ENCODE assay signal across 8 mouse cellular contexts in genomic region chr3:9884691-9885354, GRCm38 (mm10).
A peak's percentile ranks its signal among the peaks of the same experiment; 100 is the strongest.
DNase-seq lines count a peak whose midpoint lies in the region; ATAC-seq and TF ChIP-seq lines count a peak whose summit lies in the region.

No protein-coding gene starts in this region.

- TF ChIP-seq POLR2A in liver, adult 2 months (IDR thresholded peaks at IDR 0.05; ENCODE audit: extremely low read depth, insufficient read depth, low read length): no peak

- H3K4me2 ChIP-seq in forebrain, embryonic 15.5 days (replicated peaks): no peak overlapping the region
- no peak overlapping the region for H3K4me2 ChIP-seq in forebrain, embryonic 12.5 days
- H3K4me2 ChIP-seq in liver, embryonic 12.5 days: no peak overlapping the region

- no peak overlapping the region for H3K27ac ChIP-seq in forebrain, embryonic 15.5 days (replicated peaks)
- H3K27ac ChIP-seq in forebrain, embryonic 12.5 days: no peak overlapping the region
- H3K27ac ChIP-seq in liver, adult 2 months (replicated peaks; ENCODE audit: insufficient read depth, low read depth, low read length): no peak overlapping the region
- H3K27ac ChIP-seq in liver, embryonic 12.5 days: no peak overlapping the region
- peak overlapping the region; percentile 90 for H3K27ac ChIP-seq in macrophage

- H3K36me3 ChIP-seq in forebrain, embryonic 15.5 days: no peaks in the 10 kb centered on the region
- H3K36me3 ChIP-seq in forebrain, embryonic 12.5 days (replicated peaks): no peaks in the 10 kb centered on the region
- no peaks in the 10 kb centered on the region for H3K36me3 ChIP-seq in liver, adult 2 months (ENCODE audit: control insufficient read depth, insufficient read depth, low read length)
- H3K36me3 ChIP-seq in liver, embryonic 12.5 days: no peaks in the 10 kb centered on the region
- no peaks in the 10 kb centered on the region for H3K36me3 ChIP-seq in macrophage (ENCODE audit: inconsistent target)

- no peak overlapping the region for H3K4me3 ChIP-seq in forebrain, embryonic 15.5 days
- no peak overlapping the region for H3K4me3 ChIP-seq in forebrain, embryonic 12.5 days (replicated peaks)
- no peak overlapping the region for H3K4me3 ChIP-seq in liver, adult 2 months (ENCODE audit: insufficient read depth, low read depth, low read length)
- H3K4me3 ChIP-seq in liver, embryonic 12.5 days: no peak overlapping the region
- H3K4me3 ChIP-seq in macrophage (ENCODE audit: inconsistent target): peak overlapping the region; percentile 0; the same call in 1 of the 2 replicates

- 41% methylated on average over 5 of the region's 5 CpGs for WGBS in forebrain, embryonic 15.5 days
- 58% methylated on average over 5 of the region's 5 CpGs for whole genome bisulfite sequencing in forebrain, embryonic 12.5 days
- 36% methylated on average over 5 of the region's 5 CpGs for WGBS in liver, adult 2 months
- 16% methylated on average over 5 of the region's 5 CpGs for WGBS in liver, embryonic 12.5 days (ENCODE audit: insufficient replicate concordance)
- 0% methylated on average over 4 of the region's 5 CpGs for WGBS in macrophage (ENCODE audit: missing documents)

- no peaks in the 10 kb centered on the region for H3K27me3 ChIP-seq in forebrain, embryonic 15.5 days
- H3K27me3 ChIP-seq in forebrain, embryonic 12.5 days: no peaks in the 10 kb centered on the region
- no peaks in the 10 kb centered on the region for H3K27me3 ChIP-seq in liver, adult 2 months (ENCODE audit: control insufficient read depth, insufficient read depth, low read length)
- H3K27me3 ChIP-seq in liver, embryonic 12.5 days (replicated peaks): no peaks in the 10 kb centered on the region

- no peaks in the 10 kb centered on the region for H3K79me2 ChIP-seq in liver, adult 2 months (ENCODE audit: control insufficient read depth, insufficient read depth, low read length)
- no peaks in the 10 kb centered on the region for H3K79me2 ChIP-seq in macrophage (ENCODE audit: inconsistent target)

- no peak overlapping the region for H3K9ac ChIP-seq in forebrain, embryonic 15.5 days (replicated peaks)
- no peak overlapping the region for H3K9ac ChIP-seq in forebrain, embryonic 12.5 days
- H3K9ac ChIP-seq in liver, adult 2 months (ENCODE audit: low read depth, low read length): no peak overlapping the region
- H3K9ac ChIP-seq in liver, embryonic 12.5 days: no peak overlapping the region

- ATAC-seq in forebrain, embryonic 15.5 days (replicated peaks): 0 out of 2 replicates have a peak, but pooled peaks have one; percentile 21
- no peak for ATAC-seq in forebrain, embryonic 12.5 days (ENCODE audit: low FRiP score)
- no peak for ATAC-seq in liver, embryonic 12.5 days
- peak; percentile 60 for ATAC-seq in activated CD4-positive, CD25-positive, alpha-beta regulatory T cell, adult 4 months

- peaks cover 21% of the 10 kb centered on the region for H3K4me1 ChIP-seq in forebrain, embryonic 15.5 days
- peaks cover 15% of the 10 kb centered on the region for H3K4me1 ChIP-seq in forebrain, embryonic 12.5 days
- H3K4me1 ChIP-seq in liver, adult 2 months (ENCODE audit: control insufficient read depth, insufficient read depth, low read length): no peaks in the 10 kb centered on the region
- H3K4me1 ChIP-seq in liver, embryonic 12.5 days: 0 out of 2 replicates have a peak, but pooled peaks cover 3% of the 10 kb centered on the region

- no peaks in the 10 kb centered on the region for H3K9me3 ChIP-seq in forebrain, embryonic 15.5 days
- H3K9me3 ChIP-seq in forebrain, embryonic 12.5 days: no peaks in the 10 kb centered on the region
- no peaks in the 10 kb centered on the region for H3K9me3 ChIP-seq in liver, embryonic 12.5 days (replicated peaks)

- no peak for TF ChIP-seq CTCF in liver, adult 2 months (IDR thresholded peaks at IDR 0.05; ENCODE audit: low read depth, low read length)

- DNase-seq in liver, adult 2 months (ENCODE audit: extremely low read depth, low read depth, low spot score): peak; percentile 57
- no peak for DNase-seq in right cerebral cortex, postnatal 14 days
- no peak for DNase-seq in left cerebral cortex, adult 9 months (ENCODE audit: low spot score in 2 of 2)

Comparison
In these comparisons a context has a peak if more than half of its experiments do, and no peak if none do; other contexts are left out.
1. ATAC-seq: peak in forebrain, embryonic 15.5 days (single experiment) and activated CD4-positive, CD25-positive, alpha-beta regulatory T cell, adult 4 months (single experiment); none in forebrain, embryonic 12.5 days (single experiment) and liver, embryonic 12.5 days (single experiment).